30 mouse cellular contexts compared by ENCODE assay signal in the genomic region with DNA sequence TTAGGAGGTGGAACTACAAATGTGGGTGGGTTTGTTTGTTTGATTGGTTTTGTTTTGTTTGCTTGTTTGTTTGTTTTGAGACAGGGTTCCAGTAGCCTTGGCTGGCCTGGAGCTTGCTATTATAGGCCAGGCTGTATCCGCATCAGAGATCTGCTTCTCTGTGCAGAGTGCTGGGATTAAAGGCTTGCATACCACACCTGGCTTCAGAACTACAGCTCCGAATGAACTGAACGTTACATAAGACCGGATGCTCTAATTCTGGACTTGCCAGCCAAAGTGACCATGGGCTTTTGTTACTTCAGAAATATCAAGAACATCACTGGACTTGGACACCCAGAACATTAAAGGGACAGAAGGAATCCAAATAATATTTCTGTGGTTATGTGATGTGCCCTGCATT.
"Had no signal": no experiment of that assay in that cellular context is flagged by ENCODE, and none has a peak within 500 bp of the region (broad histone marks: within the 10 kb centered on the region; RNA-seq: fewer than 3 reads in every experiment).

No protein-coding gene starts in this region.

- H3K9me3 ChIP-seq: limb, embryonic 10.5 days; limb, embryonic 12.5 days; limb, embryonic 13.5 days; limb, embryonic 15.5 days; liver, embryonic 12.5 days; liver, embryonic 13.5 days; liver, embryonic 15.5 days; midbrain, embryonic 10.5 days; midbrain, embryonic 12.5 days; midbrain, embryonic 13.5 days; midbrain, embryonic 15.5 days; neural tube, embryonic 12.5 days had no signal

- ATAC-seq: liver, embryonic 12.5 days; liver, postnatal 0 days; lung, postnatal 0 days; midbrain, embryonic 13.5 days; midbrain, embryonic 15.5 days had no signal

- H3K4me1 ChIP-seq: liver, embryonic 13.5 days; liver, embryonic 15.5 days had no signal

- H3K27ac ChIP-seq: left cerebral cortex, adult 2 months; liver, embryonic 12.5 days; liver, embryonic 13.5 days; liver, embryonic 14.5 days; liver, embryonic 15.5 days; macrophage; midbrain, embryonic 15.5 days; neural tube, embryonic 12.5 days had no signal

- H3K9ac ChIP-seq: limb, embryonic 12.5 days; limb, embryonic 15.5 days; liver, embryonic 12.5 days; liver, embryonic 13.5 days; liver, embryonic 14.5 days; liver, embryonic 15.5 days; liver, postnatal 0 days; lung, embryonic 14.5 days; midbrain, embryonic 12.5 days; midbrain, embryonic 13.5 days; midbrain, embryonic 15.5 days; neural tube, embryonic 12.5 days had no signal

- H3K36me3 ChIP-seq: limb, embryonic 10.5 days; limb, embryonic 13.5 days; limb, embryonic 15.5 days; liver, embryonic 12.5 days; liver, embryonic 13.5 days; liver, embryonic 15.5 days; midbrain, embryonic 12.5 days; midbrain, embryonic 13.5 days; midbrain, embryonic 15.5 days; neural tube, embryonic 12.5 days had no signal

- DNase-seq: left cerebral cortex, postnatal 4 days; liver; liver, embryonic 13.5 days; liver, postnatal 0 days; lung, adult 18-20 months; lung, adult 2 months; lung, embryonic 14.5 days; lung, postnatal 10 days; lung, postnatal 14 days; lung, postnatal 36 days; lung, postnatal 4 days; midbrain, embryonic 14.5 days had no signal

- H3K27me3 ChIP-seq: limb, embryonic 12.5 days; limb, embryonic 13.5 days; limb, embryonic 15.5 days; liver, embryonic 12.5 days; liver, embryonic 13.5 days; liver, embryonic 15.5 days; megakaryocyte, embryonic 14.5 days; midbrain, embryonic 12.5 days; midbrain, embryonic 13.5 days; midbrain, embryonic 15.5 days; neural tube, embryonic 12.5 days had no signal

- H3K4me2 ChIP-seq: limb, embryonic 12.5 days; limb, embryonic 13.5 days; limb, embryonic 15.5 days; liver, embryonic 11.5 days; liver, embryonic 12.5 days; liver, embryonic 13.5 days; liver, embryonic 15.5 days; lung, embryonic 14.5 days; midbrain, embryonic 12.5 days; midbrain, embryonic 13.5 days; midbrain, embryonic 15.5 days; neural tube, embryonic 12.5 days had no signal

- H3K4me3 ChIP-seq: left cerebral cortex, adult 2 months; limb, embryonic 10.5 days; limb, embryonic 12.5 days; limb, embryonic 13.5 days; limb, embryonic 15.5 days; liver, embryonic 12.5 days; liver, embryonic 13.5 days; liver, embryonic 15.5 days; megakaryocyte, embryonic 14.5 days; midbrain, embryonic 10.5 days; midbrain, embryonic 12.5 days; midbrain, embryonic 13.5 days; midbrain, embryonic 15.5 days; myocyte; neural tube, embryonic 12.5 days had no signal
